Mouse (Mus musculus): ENCODE measurements around the gene Pde4d. TPM values are rescaled to one million over a fixed set of nuclear protein-coding genes. Genes with fewer than 3 reads are reported as not detected.

Pde4d gene
- polyA plus RNA-seq, 1 experiment from 2014 or later = 3.4 TPM

GRCm38 (mm10) chr13:109407371-109407770 lies 957.6 kb downstream of the Pde4d start:
- DNase-seq (ENCODE audit: low read depth, low spot score) = no peak
- no peak for TF ChIP-seq CTCF (IDR thresholded peaks at IDR 0.05)
- CTCF ChIA-PET = no interaction called here
- no peaks in the 10 kb centered on the region for H3K27me3 ChIP-seq
- no peak for ATAC-seq
- in situ Hi-C loops (cut with MboI; ENCODE audit: low pct_unique_long_range_greater_than_20kb) = no loop called here
- POLR2A ChIA-PET = no interaction called here

DNA sequence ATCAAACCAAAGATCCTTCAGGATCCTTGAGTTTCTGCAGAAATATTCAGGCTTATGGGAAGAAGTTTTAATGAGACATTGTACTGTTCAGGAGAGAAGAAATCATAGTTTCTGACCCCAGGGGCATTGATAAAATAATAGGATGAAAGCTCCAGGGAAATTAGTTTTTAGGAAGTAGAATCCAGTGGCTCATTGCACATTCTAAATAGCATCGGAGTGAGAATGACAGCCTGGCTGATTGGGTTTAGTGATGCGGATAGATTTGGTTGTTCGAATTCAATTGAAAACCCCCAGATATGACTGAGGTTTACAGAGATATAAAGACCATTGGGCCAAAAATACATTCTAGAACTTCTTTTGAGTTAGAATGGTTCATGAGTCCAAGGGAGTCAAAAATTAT lies 970.7 kb downstream of the Pde4d start:
- no peaks in the 10 kb centered on the region for H3K27me3 ChIP-seq
- DNase-seq (ENCODE audit: low read depth, low spot score) (no peak), ATAC-seq (no peak)
- in situ Hi-C loops (cut with MboI; ENCODE audit: low pct_unique_long_range_greater_than_20kb) = no loop called here
- no peak for TF ChIP-seq CTCF (IDR thresholded peaks at IDR 0.05)
- ChIA-PET POLR2A (no interaction called here), CTCF (no interaction called here)

DNA sequence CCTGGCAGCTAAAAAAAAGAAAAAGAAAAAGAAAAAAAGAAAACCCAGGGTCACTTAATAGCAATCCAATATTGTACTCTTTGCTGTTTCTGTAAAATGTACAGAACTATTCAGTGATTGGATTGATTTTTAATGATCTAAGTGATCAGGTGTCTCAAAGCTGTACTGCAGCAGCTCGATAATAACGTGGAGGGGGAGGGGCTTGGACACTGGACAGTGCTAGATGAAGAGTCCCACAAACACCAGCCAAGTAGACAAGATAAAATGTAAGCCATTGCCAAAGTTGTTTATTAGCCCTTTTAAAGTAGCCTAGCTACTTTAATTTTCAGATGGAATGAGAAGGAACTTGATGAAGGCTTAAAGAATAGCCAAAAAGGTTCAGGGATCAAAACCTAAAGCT lies 975.2 kb downstream of the Pde4d start:
- H3K27me3 ChIP-seq = no peaks in the 10 kb centered on the region
- ATAC-seq (no peak), DNase-seq (ENCODE audit: low read depth, low spot score) (no peak)
- POLR2A ChIA-PET = no interaction called here
- CTCF ChIA-PET = interaction anchor here (1.1 kb wide), 1 partner anchor 14 kb away, joined by 3 read pairs; no protein-coding TSS in a partner anchor
- in situ Hi-C loops (cut with MboI; ENCODE audit: low pct_unique_long_range_greater_than_20kb) = no loop called here
- TF ChIP-seq CTCF (IDR thresholded peaks at IDR 0.05) = no peak

DNA sequence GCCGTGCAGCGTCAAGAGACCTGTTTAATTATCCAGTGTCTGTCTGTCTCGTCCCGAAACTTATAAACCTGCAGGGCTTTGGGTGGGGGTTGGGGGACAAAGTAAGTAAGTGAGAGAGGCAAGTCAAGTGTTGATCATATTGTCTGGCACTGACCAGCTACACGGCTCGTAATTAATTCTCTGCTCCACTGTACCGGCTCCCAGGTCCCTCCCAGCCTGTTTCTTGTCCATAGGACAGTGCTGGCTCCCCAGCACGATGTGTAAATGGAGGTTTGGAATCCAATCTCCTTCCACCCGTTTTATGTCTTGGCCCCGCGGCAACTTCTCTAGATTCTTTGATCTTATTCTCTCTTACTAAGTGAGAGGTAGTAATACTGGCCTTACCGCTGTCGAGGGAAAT lies 975.8 kb downstream of the Pde4d start:
- DNase-seq (ENCODE audit: low read depth, low spot score) (no peak), ATAC-seq (no peak)
- ChIA-PET CTCF (interaction anchor here (1.1 kb wide), 1 partner anchor 13 kb away, joined by 3 read pairs; no protein-coding TSS in a partner anchor), POLR2A (no interaction called here)
- in situ Hi-C loops (cut with MboI; ENCODE audit: low pct_unique_long_range_greater_than_20kb) = no loop called here
- H3K27me3 ChIP-seq = no peaks in the 10 kb centered on the region
- no peak for TF ChIP-seq CTCF (IDR thresholded peaks at IDR 0.05)

DNA sequence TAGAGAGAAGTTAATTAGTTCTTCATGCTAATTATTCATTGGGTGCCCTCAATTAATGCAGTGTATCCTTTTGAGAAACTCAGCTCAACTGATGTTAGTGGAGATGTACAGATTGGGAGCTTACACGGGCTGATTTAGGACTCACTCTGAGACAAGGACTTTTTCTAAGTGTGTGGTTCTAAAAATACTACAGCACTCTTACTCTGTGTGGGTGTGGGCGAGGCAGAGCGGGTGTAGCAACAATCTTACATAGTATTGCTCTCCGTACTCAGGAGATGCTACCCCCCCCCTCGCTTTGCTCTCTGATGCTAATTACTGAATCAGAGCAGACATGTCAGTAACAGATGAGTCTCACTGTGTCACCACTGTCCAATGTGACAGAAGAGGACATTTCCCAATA lies 976.3 kb downstream of the Pde4d start:
- ChIA-PET CTCF (interaction anchor here (0.6 kb wide), 1 partner anchor 231 kb away, joined by 3 read pairs; no protein-coding TSS in a partner anchor), POLR2A (no interaction called here)
- no peak for TF ChIP-seq CTCF (IDR thresholded peaks at IDR 0.05)
- in situ Hi-C loops (cut with MboI; ENCODE audit: low pct_unique_long_range_greater_than_20kb) = no loop called here
- no peaks in the 10 kb centered on the region for H3K27me3 ChIP-seq
- no peak for ATAC-seq
- no peak for DNase-seq (ENCODE audit: low read depth, low spot score)

DNA sequence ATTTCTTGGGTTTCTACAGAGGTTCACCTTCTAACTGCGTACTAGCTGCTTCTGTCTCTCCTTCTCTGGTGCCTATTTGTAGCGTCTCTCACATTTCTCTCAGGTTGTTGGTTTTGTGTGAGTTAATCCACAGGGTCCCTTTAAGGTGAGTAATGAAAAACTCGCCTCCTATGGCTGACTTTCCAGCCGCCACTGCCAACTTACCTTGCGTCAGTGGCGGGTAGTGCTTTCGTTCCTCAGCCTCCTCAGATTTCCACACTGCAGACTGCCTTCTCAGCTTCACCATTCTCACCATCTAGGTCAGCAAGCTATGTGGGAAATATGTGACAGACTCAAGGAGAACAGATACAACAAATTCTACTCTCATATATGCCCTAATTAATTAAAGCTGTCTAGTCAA lies 977.8 kb downstream of the Pde4d start:
- POLR2A ChIA-PET = no interaction called here

DNA sequence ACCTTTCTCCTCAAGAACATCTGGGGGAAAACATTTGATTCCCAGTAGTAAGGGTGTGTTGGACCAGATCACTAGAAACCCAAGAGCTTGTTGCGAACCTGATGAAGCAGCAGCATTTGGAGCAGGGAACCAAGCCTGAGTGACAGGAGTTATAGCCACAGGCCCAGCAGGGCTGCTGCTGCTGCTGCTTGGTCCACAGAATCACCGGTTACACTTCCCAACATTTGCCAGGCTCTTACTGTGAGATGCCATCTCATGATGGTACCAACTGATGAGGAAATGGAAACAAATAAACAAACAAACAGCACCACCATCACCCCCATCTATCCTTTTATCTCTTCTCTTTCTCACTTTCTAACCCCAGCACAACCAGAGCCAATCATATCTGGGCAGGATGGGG lies 979.8 kb downstream of the Pde4d start:
- no peak for DNase-seq (ENCODE audit: low read depth, low spot score)
- in situ Hi-C loops (cut with MboI; ENCODE audit: low pct_unique_long_range_greater_than_20kb) = no loop called here

More for the DNA sequence above, 977.8 kb downstream of the Pde4d start:
- no peaks in the 10 kb centered on the region for H3K27me3 ChIP-seq
- ATAC-seq (no peak), DNase-seq (ENCODE audit: low read depth, low spot score) (no peak)
- TF ChIP-seq CTCF (IDR thresholded peaks at IDR 0.05) = no peak
- CTCF ChIA-PET = no interaction called here
- in situ Hi-C loops (cut with MboI; ENCODE audit: low pct_unique_long_range_greater_than_20kb) = no loop called here

GRCm38 (mm10) chr13:109437231-109437776 lies 987.6 kb downstream of the Pde4d start:
- CTCF ChIA-PET = no interaction called here
- in situ Hi-C loops (cut with MboI; ENCODE audit: low pct_unique_long_range_greater_than_20kb) = no loop called here
- TF ChIP-seq CTCF (IDR thresholded peaks at IDR 0.05) = no peak
- no peak for ATAC-seq
- no peaks in the 10 kb centered on the region for H3K27me3 ChIP-seq
- DNase-seq (ENCODE audit: low read depth, low spot score) = no peak
- POLR2A ChIA-PET = no interaction called here

More for the DNA sequence above, 979.8 kb downstream of the Pde4d start:
- POLR2A ChIA-PET = no interaction called here
- H3K27me3 ChIP-seq = no peaks in the 10 kb centered on the region
- TF ChIP-seq CTCF (IDR thresholded peaks at IDR 0.05) = no peak
- ATAC-seq = no peak
- CTCF ChIA-PET = no interaction called here

DNA sequence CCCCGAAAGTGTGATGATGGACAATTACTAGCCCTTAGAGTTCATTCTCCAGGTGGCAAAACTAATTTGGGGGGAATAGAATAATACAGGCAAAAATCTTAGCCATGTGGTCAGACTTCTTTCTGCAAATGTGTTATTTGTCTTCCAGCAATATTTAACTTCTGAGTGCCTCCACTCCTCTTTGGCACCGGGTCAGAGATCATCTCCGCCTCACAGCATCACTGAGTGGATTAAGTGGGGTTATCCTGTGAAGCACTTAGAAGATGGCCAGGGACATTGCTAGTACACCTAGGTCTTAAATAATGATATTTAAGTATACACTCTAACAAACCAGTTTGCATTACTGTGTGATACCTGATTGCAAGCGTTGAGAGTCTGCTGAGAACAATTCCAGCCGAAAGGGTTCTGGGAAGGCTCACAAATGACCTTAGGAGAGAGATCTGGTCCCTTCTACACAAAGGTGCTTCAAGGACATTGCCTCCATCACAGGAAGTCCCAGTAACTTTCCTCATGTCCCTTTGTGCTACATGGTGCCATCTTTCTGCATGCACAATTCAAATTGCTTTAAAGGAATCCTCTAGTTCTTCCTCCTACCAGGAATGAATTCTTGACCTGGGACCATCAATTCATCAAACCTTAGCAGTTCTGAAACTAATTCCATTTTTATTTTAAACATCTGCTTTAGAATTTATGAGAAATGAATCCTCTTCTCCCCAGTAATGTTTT lies 989.9 kb downstream of the Pde4d start:
- in situ Hi-C loops (cut with MboI; ENCODE audit: low pct_unique_long_range_greater_than_20kb) = no loop called here
- no peaks in the 10 kb centered on the region for H3K27me3 ChIP-seq
- ChIA-PET CTCF (no interaction called here), POLR2A (no interaction called here)
- TF ChIP-seq CTCF (IDR thresholded peaks at IDR 0.05) = no peak
- DNase-seq (ENCODE audit: low read depth, low spot score) = no peak
- ATAC-seq = no peak

- in situ Hi-C loops (cut with MboI; ENCODE audit: low pct_unique_long_range_greater_than_20kb) = no loop called here
- H3K27me3 ChIP-seq = no peaks in the 10 kb centered on the region
- DNase-seq (ENCODE audit: low read depth, low spot score) = no peak
- ATAC-seq = peak; percentile 60
- POLR2A ChIA-PET = no interaction called here
- CTCF ChIA-PET = interaction anchor here (0.9 kb wide), 1 partner anchor 16 kb away, joined by 3 read pairs; no protein-coding TSS in a partner anchor
- no peak for TF ChIP-seq CTCF (IDR thresholded peaks at IDR 0.05)
These were observed 990.6 kb downstream of the Pde4d start for GRCm38 (mm10) chr13:109440331-109440730.

DNA sequence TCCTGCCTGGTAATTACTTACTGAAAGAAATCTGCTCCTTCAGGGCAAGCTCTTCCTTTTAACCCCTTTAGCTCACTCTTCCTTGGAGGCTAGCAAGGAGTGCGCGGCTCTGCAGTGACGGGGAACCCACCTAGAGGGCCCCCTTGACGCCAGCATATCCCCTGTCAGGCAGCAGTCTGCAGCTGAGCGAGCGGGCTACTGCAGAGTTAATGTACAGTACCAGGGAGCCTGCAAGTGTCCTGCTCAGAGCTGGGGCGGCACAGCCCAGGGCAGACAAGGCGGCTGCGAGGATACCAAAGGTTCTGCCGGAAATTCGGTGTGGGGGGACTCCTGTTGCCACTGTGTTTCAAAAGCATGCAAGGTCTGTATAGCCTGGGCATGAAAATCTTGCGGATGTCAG lies 991.1 kb downstream of the Pde4d start:
- DNase-seq (ENCODE audit: low read depth, low spot score) (no peak), ATAC-seq (peak; percentile 96)
- TF ChIP-seq CTCF (IDR thresholded peaks at IDR 0.05) = no peak
- in situ Hi-C loops (cut with MboI; ENCODE audit: low pct_unique_long_range_greater_than_20kb) = no loop called here
- ChIA-PET CTCF (interaction anchor here (0.9 kb wide), 1 partner anchor 17 kb away, joined by 3 read pairs; no protein-coding TSS in a partner anchor), POLR2A (no interaction called here)
- no peaks in the 10 kb centered on the region for H3K27me3 ChIP-seq

All from Patski (cell line).